Mouse (Mus musculus) frontal cortex, postnatal 10 days (tissue): ENCODE measurements around the gene Med1.
A peak's percentile ranks its signal among the peaks of the same experiment; 100 is the strongest.

ENCODE experiments used
- DNase-seq, 2 experiments: peaks; one replicate each; pipeline ENCODE4 v3.0.0; 2022; ENCODE audit warnings: low spot score in 2 of 2, mixed read lengths in 1 of 2

Gene Med1

DNA sequence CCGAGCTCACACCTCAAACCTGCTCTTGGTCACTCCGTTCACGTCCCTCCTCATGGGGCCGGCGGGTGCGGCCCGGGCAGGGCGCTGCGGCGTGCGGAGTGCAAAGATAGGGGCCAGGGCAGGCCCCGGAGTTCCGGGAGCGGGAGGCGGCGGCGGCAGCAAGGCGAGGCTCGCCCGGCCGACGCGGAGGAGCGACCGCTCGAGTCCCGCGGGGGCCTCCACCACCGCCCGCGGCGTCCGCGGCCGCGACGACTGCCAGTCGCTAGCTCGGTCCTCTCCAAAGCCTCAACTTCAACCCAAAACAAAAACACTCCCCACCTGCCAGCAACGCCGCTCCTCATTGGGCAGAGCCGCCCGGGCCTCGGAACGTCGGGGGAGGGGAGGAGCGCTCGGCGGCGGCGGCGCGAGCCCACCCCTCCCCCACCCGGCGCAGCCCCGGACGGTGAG is 43.8 kb downstream of the Med1 start:
- peak; percentile 86 to 90 for DNase-seq

DNA sequence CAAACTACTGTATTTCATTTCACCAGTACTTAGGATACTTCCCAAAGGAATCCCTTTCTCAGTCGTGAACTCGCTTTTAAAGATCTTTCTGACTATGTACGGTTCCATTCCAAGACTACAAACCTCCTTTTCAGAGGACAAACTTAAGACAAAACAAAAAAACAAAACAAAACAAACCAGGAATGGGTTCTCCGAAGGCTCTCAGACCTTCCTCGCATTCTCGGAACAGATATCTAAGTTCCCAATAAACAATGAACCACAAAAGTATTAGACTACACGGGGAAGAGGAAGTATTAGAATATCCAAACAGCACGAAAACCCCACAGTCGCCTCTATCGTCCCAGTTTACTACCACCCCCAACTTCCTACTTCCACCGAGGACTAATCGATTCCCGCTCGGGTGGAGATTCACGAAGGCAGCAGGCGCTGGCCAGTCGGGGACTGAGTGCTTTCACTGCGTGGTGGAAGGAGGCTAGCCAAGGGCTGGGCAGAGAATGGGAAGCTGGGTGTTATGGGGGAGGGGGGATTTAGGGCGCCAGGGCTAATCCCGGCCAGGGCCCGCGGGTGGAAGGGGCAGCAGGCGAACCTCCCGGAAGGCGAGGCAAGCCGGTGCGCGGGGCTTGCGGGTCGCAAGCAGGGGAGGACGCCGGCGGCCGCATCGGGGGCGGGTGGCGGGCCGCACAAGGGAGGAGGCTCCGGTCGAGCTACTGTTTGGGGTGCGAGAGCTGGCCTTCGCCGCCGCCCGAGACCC is 44.4 kb downstream of the Med1 start:
- DNase-seq: peak in 1 of 2 experiments; percentile 15

DNA sequence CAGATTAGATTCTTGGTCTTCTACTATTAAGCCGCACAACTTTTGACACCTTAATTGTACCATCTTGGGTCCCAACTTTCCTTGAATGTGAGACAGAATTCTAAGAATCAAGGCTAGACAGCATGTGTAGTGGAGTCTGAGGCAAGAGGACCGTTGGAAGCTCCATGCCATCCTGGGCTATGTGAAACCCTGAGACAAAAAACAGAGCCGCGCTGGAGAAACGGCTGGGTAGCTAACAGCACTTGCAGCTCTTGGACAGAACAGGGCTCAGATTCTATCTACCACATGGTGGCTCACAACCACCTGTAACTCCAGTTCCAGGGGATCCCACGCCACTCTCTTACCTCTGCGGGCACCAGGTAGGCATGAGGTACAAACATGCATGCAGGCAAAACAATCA is 47.2 kb downstream of the Med1 start:
- DNase-seq: no peak

DNA sequence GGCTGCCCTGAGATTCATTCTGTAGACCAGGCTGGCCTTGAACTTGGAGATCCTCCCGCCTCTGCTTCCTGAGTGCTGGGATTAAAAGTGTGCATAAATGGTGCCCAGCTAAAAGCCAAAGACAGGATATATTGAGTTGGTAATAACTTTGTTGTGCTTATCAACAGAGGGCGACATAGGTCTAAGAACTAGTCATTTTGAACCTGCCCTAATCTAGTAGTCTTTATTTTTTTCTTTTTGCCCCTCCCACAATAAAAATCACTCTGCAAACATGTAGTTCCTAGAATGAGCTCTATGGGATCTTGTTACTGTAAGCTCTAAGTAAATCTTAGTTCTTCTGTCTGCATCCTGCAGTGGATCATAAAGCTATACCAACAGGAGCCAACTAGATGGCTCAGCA is 50.5 kb downstream of the Med1 start:
- DNase-seq: no peak

DNA sequence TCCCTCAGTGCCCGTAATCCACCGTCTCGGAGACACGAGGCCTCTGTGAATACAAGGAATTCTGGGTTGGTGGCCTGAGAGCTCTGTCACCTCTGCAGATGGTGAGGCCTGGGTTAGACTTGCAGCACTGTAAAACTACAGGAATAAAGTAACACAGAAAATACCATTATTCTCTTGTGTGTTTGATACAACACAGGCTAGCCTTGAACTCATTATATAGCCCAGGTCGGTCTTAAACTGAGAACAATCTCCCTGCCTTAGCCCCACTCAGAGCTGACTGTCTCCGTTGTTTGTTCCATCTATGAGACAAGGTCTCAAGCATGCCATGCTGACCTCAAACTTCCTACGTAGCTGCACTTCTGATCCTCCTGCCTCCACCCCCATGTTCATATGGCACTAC is 54.2 kb downstream of the Med1 start:
- DNase-seq: no peak

DNA sequence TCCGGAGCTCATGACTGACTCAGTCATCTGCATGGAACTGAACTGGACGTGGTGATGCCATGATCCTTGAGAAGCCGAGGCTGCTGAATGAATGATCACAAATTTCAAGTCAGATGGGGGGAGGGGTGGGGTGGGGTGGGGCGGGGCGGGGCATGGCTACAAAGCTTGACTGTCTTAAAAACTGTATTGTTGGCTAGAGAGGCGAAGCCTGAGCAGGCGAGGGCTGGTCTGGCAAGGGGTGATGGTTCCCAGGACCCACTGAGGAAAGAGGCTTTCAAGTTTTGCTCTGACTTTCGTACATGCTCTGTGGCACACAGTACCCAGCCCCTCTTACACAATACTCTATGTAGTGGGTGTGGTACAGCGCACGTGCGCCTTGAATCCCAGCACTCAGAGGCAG is 55.3 kb downstream of the Med1 start:
- no peak for DNase-seq

DNA sequence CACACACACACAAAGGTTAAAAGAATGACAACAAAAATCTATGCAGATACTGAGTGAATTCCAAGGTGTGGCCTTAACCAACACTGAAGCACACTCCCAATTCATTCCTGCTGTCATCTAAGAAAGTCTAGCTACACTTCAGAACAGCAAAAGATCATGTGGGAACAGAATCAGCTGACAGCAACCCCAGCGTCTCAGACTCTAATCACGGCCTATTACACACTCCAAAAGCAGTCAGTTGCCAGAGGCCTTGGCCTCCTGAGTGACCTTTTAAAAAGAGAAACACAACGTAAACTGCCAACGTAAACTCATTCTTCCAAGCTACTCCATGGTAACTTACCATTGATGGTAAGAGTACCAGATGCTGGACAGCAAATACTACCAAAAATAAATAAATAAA is 58.1 kb downstream of the Med1 start:
- DNase-seq: no peak

DNA sequence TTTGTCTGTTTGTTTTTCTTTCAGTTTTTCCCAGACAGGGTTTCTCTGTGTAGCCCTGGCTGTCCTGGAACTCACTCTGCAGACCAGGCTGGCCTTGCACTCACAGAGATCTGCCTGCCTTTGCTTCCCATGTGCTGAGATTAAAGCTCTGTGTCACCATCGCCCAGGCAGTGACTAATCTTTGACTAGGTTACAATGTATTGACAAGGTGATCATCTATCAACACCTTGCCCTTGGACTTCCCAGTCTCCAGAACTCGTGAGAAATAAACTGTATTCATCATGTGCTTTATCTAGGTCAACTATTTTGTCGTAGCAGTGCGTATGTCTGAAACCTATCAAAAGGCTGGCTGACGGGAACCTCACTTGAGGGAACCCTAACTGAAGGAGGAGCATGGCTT is 69.7 kb downstream of the Med1 start:
- DNase-seq: no peak

DNA sequence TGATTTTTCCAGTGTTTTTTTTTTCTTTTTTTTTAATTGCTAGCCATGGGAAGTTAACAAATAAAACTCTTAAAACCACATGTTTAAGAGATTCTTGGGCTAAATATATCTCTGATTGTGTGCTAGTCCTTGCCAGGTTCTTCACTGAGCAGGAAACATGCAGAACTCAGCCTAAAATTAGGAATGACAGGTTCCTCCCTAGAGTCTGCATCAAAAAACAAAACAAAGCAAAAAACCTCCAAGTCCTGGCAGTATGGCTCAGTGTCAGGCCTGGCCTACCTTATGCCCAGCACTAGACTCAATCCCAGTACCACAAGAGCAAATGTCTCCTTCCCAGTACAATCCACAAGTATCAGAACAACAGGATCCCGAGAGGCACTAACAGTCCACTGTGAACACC is 78.7 kb downstream of the Med1 start:
- no peak for DNase-seq

DNA sequence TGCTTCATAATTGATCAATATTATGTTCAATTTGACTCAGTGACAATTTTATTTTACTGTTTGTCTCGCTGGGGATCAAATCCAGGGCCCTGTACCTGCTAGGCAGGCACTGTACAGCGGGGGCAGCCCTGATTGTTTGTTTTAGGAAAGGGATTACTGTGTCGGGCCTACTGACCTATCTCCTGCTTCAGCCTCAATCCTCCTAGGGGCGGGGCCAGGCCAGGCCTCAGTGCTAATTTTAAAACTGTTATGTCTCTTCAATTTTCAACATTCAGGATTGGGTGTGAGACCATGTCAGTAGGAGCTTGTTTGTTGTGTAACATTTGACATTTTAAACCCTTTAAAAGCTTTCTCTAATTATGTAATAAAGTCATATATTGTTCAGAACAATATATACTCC is 79.6 kb downstream of the Med1 start:
- DNase-seq: no peak

DNA sequence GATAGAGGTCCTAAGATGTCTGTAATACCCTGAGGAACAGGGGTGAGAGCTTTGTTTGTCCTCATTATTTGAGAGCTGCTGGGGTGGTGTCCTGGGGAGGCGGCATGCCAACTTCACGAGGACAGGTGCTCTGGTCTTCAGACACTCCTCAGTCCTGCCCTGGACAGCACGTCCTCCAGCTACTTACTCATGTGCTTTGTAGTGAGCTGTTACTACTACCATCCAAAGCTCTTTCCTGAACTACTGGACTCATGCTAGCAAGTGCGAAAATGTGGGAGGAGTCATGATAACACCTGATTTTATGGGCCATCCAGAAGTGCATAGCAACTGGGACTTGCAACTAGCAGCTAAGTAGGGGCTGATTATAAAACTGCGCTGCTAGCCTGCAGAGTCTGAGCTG is 83.4 kb downstream of the Med1 start:
- DNase-seq: no peak
